Mouse (Mus musculus) brain, embryonic 14.5 days (tissue): ENCODE measurements around the gene Clmn.

ENCODE experiments used
- CTCF ChIP-seq: fragments of 200-500 bp; IDR thresholded peaks from 2 replicates; pipeline ENCODE4 v1.5.1; 2012; ENCODE audit warnings: inconsistent platforms, mild to moderate bottlenecking, moderate library complexity, borderline replicate concordance; ENCODE audit not compliant: insufficient read depth, insufficient read length; ENCODE audit errors: extremely low read depth
- POLR2A ChIP-seq: fragments of 200-500 bp; IDR thresholded peaks from 2 replicates; pipeline ENCODE4 v1.6.1; 2012; ENCODE audit warnings: mild to moderate bottlenecking, inconsistent platforms, borderline replicate concordance; ENCODE audit not compliant: poor library complexity, insufficient read depth, insufficient read length, severe bottlenecking; ENCODE audit errors: extremely low read depth

DNA sequence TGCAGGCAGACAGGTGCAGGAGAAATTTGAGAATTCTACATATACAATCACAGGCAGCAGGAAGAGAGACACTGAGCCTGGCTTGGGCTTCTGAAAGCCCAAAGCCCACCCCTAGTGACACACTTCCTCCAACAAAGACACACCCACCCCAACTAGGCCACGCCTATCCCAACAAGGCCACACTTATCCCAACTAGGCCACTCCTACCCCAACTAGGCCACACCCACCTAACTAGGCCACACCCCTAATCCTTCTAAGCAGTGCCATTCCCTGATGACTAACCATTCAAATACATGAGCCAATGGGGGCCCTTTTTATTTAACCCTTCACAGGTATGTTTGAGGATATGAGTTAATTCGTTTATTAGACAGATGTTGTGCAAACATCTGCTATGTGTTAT is 42.3 kb upstream of the Clmn start:
- TF ChIP-seq CTCF (no peak), POLR2A (no peak)
